Mouse (Mus musculus) thymus, postnatal 36 days (tissue): Measurements from ENCODE around the gene Ppa1.

ENCODE experiments used
- DNase-seq, 2 experiments: peaks; one replicate each; pipeline ENCODE4 v3.0.0; 2022; ENCODE audit warnings: mixed read lengths in 2 of 2

Ppa1 gene

GRCm38 (mm10) chr10:61697028-61697427 lies 48.7 kb downstream of the Ppa1 start:
- DNase-seq: no peak

DNA sequence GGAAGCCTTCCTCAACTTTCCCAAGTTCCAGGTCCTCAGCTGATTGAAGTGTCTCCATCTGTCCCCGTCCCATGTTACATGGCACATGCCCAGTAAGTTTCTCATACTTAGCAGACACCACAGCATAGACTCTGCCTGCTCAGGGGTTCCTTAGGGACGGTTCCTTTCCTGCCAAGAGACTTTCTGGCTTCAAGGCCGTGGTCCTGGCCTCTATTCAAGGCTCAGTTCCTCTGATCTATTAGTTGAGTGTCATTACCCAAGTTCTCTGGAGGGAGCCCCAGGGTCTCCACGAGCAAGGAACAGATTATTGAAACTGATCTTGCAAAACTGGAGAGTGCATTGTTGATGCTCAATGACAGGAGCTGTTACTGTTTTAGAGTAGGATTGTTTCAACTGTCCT lies 56.3 kb downstream of the Ppa1 start:
- no peak for DNase-seq

DNA sequence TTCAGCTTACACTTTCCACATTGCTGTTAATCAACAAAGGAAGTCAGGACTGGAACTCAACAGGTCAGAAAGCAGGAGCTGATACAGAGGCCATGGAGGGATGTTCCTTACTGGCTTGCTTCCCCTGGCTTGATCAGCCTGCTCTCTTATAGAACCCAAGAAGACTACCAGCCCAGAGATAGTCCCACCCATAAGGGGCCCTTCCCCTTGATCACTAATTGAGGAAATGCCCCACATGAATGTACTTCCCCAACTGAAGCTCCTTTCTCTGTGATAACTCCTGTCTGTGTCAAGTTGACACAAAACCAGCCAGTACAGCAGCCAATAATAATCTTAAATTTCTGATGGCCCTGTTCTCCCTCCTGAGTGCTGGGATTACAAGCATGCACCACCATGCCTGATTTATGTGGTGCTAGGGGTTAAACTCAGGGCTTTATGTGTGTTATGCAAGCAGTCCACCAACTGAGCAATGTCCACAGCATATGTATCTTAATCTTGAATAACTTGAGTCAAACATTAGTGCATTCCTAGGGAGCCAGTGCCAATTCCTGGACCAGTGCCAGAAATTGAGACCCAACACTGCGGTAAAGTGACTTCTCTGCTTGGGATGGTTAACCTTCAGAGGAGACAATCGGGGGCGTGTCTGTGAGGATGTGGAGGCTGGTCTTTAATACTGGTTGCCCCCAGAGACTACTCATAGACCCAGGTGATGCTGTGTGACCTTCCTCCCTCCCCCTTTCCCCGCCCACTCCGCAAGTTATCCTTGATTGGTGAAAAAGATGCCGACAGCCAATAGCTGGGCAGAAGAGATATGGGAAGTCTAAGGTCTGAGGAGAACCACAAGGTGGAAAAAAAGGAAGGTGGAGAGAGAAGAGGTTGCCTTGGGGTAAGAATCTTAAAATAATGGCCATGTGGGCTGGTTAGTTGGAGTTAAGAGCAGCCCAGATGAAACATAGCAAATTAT lies 58.3 kb downstream of the Ppa1 start:
- DNase-seq: no peak

DNA sequence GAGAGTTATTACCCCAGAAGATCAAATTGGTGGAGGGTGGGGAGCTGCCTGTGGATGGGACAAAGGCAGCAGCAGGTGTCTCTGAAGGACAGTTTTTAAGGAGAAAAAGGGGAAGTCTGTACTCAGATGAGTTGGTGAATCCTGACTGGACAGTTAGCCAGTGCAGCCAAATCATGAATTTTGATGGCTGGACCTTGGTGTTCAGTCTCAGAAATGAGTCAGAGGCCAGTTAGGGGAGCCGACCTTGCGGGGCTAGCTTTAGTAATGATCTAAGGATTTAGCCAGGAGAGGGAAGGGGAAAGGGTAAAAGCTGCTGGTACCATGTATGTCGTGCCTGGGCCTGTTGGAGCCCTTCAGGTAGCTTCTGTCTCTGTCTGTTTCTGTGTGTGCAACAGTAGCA lies 65.2 kb downstream of the Ppa1 start:
- no peak for DNase-seq

DNA sequence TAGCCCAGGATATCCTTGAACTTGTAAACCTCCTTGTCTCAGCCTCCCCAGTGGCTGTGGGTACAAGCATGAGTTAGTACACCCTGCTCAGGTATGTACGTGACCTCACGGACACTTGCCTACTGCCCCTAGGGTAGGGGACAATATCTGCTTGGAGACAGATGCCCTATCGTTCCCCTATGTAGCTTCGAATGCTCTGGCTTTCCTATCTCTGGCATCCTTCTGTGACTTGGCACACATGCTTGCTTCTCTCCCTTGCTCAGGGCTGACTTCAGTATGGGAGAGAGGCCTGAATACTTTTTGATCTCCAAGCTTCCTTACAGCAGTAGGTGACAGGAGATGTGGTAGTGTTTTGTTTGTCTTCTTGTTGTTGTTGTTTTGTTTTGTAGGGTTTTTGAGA lies 65.8 kb downstream of the Ppa1 start:
- no peak for DNase-seq

DNA sequence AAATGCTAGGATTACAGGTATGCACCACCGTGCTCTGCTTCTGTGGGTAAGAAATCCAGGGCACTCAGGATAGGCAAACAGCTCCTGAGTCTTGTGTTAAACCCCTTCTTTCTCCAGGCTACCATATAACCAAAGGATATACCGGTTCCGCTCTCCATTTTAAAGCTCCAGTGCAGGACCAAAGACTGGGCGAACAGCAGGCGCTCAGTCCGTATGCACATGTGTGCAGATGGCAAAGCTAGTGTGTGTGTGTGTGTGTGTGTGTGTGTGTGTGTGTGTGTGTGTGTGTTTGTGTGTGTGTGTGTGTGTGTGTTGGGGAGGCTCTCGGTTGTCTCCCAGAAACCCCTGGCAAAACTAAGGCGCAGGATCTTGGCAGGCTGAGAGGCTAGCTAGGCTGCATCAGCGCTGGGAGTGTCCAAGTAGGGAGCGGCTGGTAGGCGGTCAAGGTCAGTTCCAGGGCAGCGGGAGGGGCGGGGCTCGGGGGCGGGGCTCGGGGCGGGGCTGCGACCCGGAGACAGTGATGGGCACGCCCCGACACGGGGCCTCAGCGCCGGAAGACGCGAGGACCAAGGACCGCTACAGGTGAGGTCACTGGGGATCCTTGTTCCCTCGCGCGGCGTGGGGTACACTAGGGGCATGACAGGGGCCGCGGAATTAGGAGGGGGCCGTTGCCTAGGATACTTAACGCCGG lies 66.6 kb downstream of the Ppa1 start, which contains the start of gene Aifm2:
Gene Aifm2 (plus strand): TSS at position 493 of the 691 bp plus-strand sequence.
- peak in 1 of 2 experiments; percentile 20 for DNase-seq

- DNase-seq: no peak
These were observed 67.1 kb downstream of the Ppa1 start for GRCm38 (mm10) chr10:61715462-61715837.

GRCm38 (mm10) chr10:61715996-61716864 lies 67.9 kb downstream of the Ppa1 start:
- DNase-seq: no peak

GRCm38 (mm10) chr10:61717406-61718296 lies 69.3 kb downstream of the Ppa1 start:
- no peak for DNase-seq

DNA sequence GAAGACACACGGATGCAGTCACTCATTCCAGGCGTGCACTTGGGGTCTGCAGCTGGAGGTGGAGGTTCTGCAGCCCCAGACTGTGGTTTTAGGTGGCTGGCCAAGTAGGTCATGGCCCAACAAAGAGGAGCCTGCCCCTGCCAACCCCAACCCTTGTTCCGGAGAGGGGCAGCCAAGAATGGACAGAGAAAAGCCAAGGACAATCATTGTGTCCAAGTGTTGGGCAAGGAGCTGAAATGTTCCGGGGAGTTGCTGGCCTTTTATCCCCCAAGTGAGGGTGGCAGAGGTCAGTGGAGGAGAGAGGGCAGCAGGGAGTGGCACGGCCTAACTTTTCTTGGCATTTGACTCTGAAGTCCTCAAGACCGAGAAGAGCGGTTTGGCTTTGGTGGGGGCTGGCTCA lies 72.0 kb downstream of the Ppa1 start:
- DNase-seq: no peak

- no peak for DNase-seq
These were observed 73.9 kb downstream of the Ppa1 start for GRCm38 (mm10) chr10:61722215-61722614.

- no peak for DNase-seq
These were observed 74.9 kb downstream of the Ppa1 start for GRCm38 (mm10) chr10:61723271-61723670.
